Mouse (Mus musculus): ENCODE measurements around the gene Lrrc36. TPM values are rescaled to one million over a fixed set of nuclear protein-coding genes. Genes with fewer than 3 reads are reported as not detected.

Gene Lrrc36
- polyA plus RNA-seq, 1 experiment from 2014 or later = 1.6 TPM

GRCm38 (mm10) chr8:105472983-105473382, 59.6 kb downstream of the Lrrc36 start:
- H3K4me3 ChIP-seq (ENCODE audit: low read length) = no peak overlapping the region
- no peak for ATAC-seq (ENCODE audit: low read depth)
- H3K27me3 ChIP-seq (ENCODE audit: control insufficient read depth, insufficient read depth, low read depth, low read length) = no peaks in the 10 kb centered on the region; the same call in 1 of the 2 replicates
- H3K27ac ChIP-seq (ENCODE audit: low read length) = no peak overlapping the region
- peaks cover 9% of the 10 kb centered on the region for H3K36me3 ChIP-seq (ENCODE audit: control insufficient read depth, insufficient read depth, low read length)
- no peaks in the 10 kb centered on the region for H3K9me3 ChIP-seq (ENCODE audit: control insufficient read depth, low read length)
- H3K4me1 ChIP-seq (replicated peaks; ENCODE audit: control insufficient read depth, insufficient read depth, low read length) = peaks cover 51% of the 10 kb centered on the region
- no peak overlapping the region for H3K4me2 ChIP-seq (ENCODE audit: low read depth, low read length)
- no peak overlapping the region for H3K9ac ChIP-seq (ENCODE audit: low read length)
- 81% methylated on average over 9 of the region's 9 CpGs for WGBS

- peaks cover 9% of the 10 kb centered on the region for H3K36me3 ChIP-seq (ENCODE audit: control insufficient read depth, insufficient read depth, low read length)
- H3K4me1 ChIP-seq (replicated peaks; ENCODE audit: control insufficient read depth, insufficient read depth, low read length) = peaks cover 49% of the 10 kb centered on the region
- 31% methylated on average over 17 of the region's 17 CpGs for WGBS
- H3K9ac ChIP-seq (ENCODE audit: low read length) = peak overlapping the region; percentile 52
- no peaks in the 10 kb centered on the region; the same call in 1 of the 2 replicates for H3K27me3 ChIP-seq (ENCODE audit: control insufficient read depth, insufficient read depth, low read depth, low read length)
- H3K27ac ChIP-seq (ENCODE audit: low read length) = peak overlapping the region; percentile 75
- no peak overlapping the region for H3K4me3 ChIP-seq (ENCODE audit: low read length)
- ATAC-seq (ENCODE audit: low read depth) = peak; percentile 23; the same call in 1 of the 2 replicates
- H3K4me2 ChIP-seq (ENCODE audit: low read depth, low read length) = peak overlapping the region; percentile 17; the same call in 1 of the 2 replicates
- H3K9me3 ChIP-seq (ENCODE audit: control insufficient read depth, low read length) = no peaks in the 10 kb centered on the region
Observed at GRCm38 (mm10) chr8:105473816-105474606, 60.6 kb downstream of the Lrrc36 start.

GRCm38 (mm10) chr8:105474680-105475079, 61.3 kb downstream of the Lrrc36 start:
- peak overlapping the region; percentile 52 for H3K9ac ChIP-seq (ENCODE audit: low read length)
- peaks cover 9% of the 10 kb centered on the region for H3K36me3 ChIP-seq (ENCODE audit: control insufficient read depth, insufficient read depth, low read length)
- no peak for ATAC-seq (ENCODE audit: low read depth)
- no peaks in the 10 kb centered on the region; the same call in 1 of the 2 replicates for H3K27me3 ChIP-seq (ENCODE audit: control insufficient read depth, insufficient read depth, low read depth, low read length)
- peaks cover 43% of the 10 kb centered on the region for H3K4me1 ChIP-seq (replicated peaks; ENCODE audit: control insufficient read depth, insufficient read depth, low read length)
- H3K27ac ChIP-seq (ENCODE audit: low read length) = peak overlapping the region; percentile 75
- WGBS = 25% methylated on average over 5 of the region's 5 CpGs
- 0 out of 2 replicates have a peak overlapping the region, but pooled peaks have one; percentile 17 for H3K4me2 ChIP-seq (ENCODE audit: low read depth, low read length)
- no peaks in the 10 kb centered on the region for H3K9me3 ChIP-seq (ENCODE audit: control insufficient read depth, low read length)
- H3K4me3 ChIP-seq (ENCODE audit: low read length) = no peak overlapping the region

GRCm38 (mm10) chr8:105475254-105475653, 61.9 kb downstream of the Lrrc36 start:
- Histone ChIP-seq H3K27me3 (ENCODE audit: control insufficient read depth, insufficient read depth, low read depth, low read length) (no peaks in the 10 kb centered on the region; the same call in 1 of the 2 replicates), H3K4me3 (ENCODE audit: low read length) (no peak overlapping the region), H3K4me1 (replicated peaks; ENCODE audit: control insufficient read depth, insufficient read depth, low read length) (peaks cover 37% of the 10 kb centered on the region), H3K4me2 (ENCODE audit: low read depth, low read length) (no peak overlapping the region), H3K9me3 (ENCODE audit: control insufficient read depth, low read length) (no peaks in the 10 kb centered on the region), H3K9ac (ENCODE audit: low read length) (peak overlapping the region; percentile 52; the same call in 1 of the 2 replicates), H3K27ac (ENCODE audit: low read length) (peak overlapping the region; percentile 75), H3K36me3 (ENCODE audit: control insufficient read depth, insufficient read depth, low read length) (peaks cover 9% of the 10 kb centered on the region)
- ATAC-seq (ENCODE audit: low read depth) = no peak
- WGBS = 68% methylated on average over 4 of the region's 4 CpGs

GRCm38 (mm10) chr8:105475742-105476141, 62.4 kb downstream of the Lrrc36 start:
- no peak overlapping the region for H3K9ac ChIP-seq (ENCODE audit: low read length)
- ATAC-seq (ENCODE audit: low read depth) = no peak
- no peaks in the 10 kb centered on the region for H3K9me3 ChIP-seq (ENCODE audit: control insufficient read depth, low read length)
- H3K4me1 ChIP-seq (replicated peaks; ENCODE audit: control insufficient read depth, insufficient read depth, low read length) = peaks cover 32% of the 10 kb centered on the region
- no peak overlapping the region for H3K27ac ChIP-seq (ENCODE audit: low read length)
- H3K4me3 ChIP-seq (ENCODE audit: low read length) = no peak overlapping the region
- H3K4me2 ChIP-seq (ENCODE audit: low read depth, low read length) = no peak overlapping the region
- 92% methylated on average over 8 of the region's 8 CpGs for WGBS
- H3K27me3 ChIP-seq (ENCODE audit: control insufficient read depth, insufficient read depth, low read depth, low read length) = no peaks in the 10 kb centered on the region; the same call in 1 of the 2 replicates
- peaks cover 9% of the 10 kb centered on the region for H3K36me3 ChIP-seq (ENCODE audit: control insufficient read depth, insufficient read depth, low read length)

GRCm38 (mm10) chr8:105476161-105476560, 62.8 kb downstream of the Lrrc36 start:
- H3K9ac ChIP-seq (ENCODE audit: low read length) = no peak overlapping the region
- peaks cover 32% of the 10 kb centered on the region for H3K4me1 ChIP-seq (replicated peaks; ENCODE audit: control insufficient read depth, insufficient read depth, low read length)
- WGBS = 94% methylated on average over 7 of the region's 7 CpGs
- ATAC-seq (ENCODE audit: low read depth) = no peak
- H3K27me3 ChIP-seq (ENCODE audit: control insufficient read depth, insufficient read depth, low read depth, low read length) = no peaks in the 10 kb centered on the region; the same call in 1 of the 2 replicates
- H3K9me3 ChIP-seq (ENCODE audit: control insufficient read depth, low read length) = no peaks in the 10 kb centered on the region
- H3K36me3 ChIP-seq (ENCODE audit: control insufficient read depth, insufficient read depth, low read length) = peaks cover 9% of the 10 kb centered on the region
- no peak overlapping the region for H3K4me3 ChIP-seq (ENCODE audit: low read length)
- H3K27ac ChIP-seq (ENCODE audit: low read length) = no peak overlapping the region
- no peak overlapping the region for H3K4me2 ChIP-seq (ENCODE audit: low read depth, low read length)

GRCm38 (mm10) chr8:105476628-105477413, 63.5 kb downstream of the Lrrc36 start:
- no peaks in the 10 kb centered on the region for H3K9me3 ChIP-seq (ENCODE audit: control insufficient read depth, low read length)
- H3K4me2 ChIP-seq (ENCODE audit: low read depth, low read length) = no peak overlapping the region
- peaks cover 31% of the 10 kb centered on the region for H3K4me1 ChIP-seq (replicated peaks; ENCODE audit: control insufficient read depth, insufficient read depth, low read length)
- H3K9ac ChIP-seq (ENCODE audit: low read length) = no peak overlapping the region
- peak; percentile 11; the same call in 1 of the 2 replicates for ATAC-seq (ENCODE audit: low read depth)
- H3K4me3 ChIP-seq (ENCODE audit: low read length) = no peak overlapping the region
- H3K27ac ChIP-seq (ENCODE audit: low read length) = no peak overlapping the region
- WGBS = 42% methylated on average over 25 of the region's 25 CpGs
- H3K27me3 ChIP-seq (ENCODE audit: control insufficient read depth, insufficient read depth, low read depth, low read length) = no peaks in the 10 kb centered on the region; the same call in 1 of the 2 replicates
- H3K36me3 ChIP-seq (ENCODE audit: control insufficient read depth, insufficient read depth, low read length) = peaks cover 9% of the 10 kb centered on the region

- ATAC-seq (ENCODE audit: low read depth) = no peak
- peaks cover 29% of the 10 kb centered on the region for H3K4me1 ChIP-seq (replicated peaks; ENCODE audit: control insufficient read depth, insufficient read depth, low read length)
- WGBS = 69% methylated on average over 3 of the region's 3 CpGs
- peaks cover 6% of the 10 kb centered on the region for H3K36me3 ChIP-seq (ENCODE audit: control insufficient read depth, insufficient read depth, low read length)
- H3K9me3 ChIP-seq (ENCODE audit: control insufficient read depth, low read length) = no peaks in the 10 kb centered on the region
- H3K9ac ChIP-seq (ENCODE audit: low read length) = no peak overlapping the region
- H3K27ac ChIP-seq (ENCODE audit: low read length) = no peak overlapping the region
- no peak overlapping the region for H3K4me3 ChIP-seq (ENCODE audit: low read length)
- no peak overlapping the region for H3K4me2 ChIP-seq (ENCODE audit: low read depth, low read length)
- H3K27me3 ChIP-seq (ENCODE audit: control insufficient read depth, insufficient read depth, low read depth, low read length) = no peaks in the 10 kb centered on the region
Observed at GRCm38 (mm10) chr8:105477792-105478191, 64.4 kb downstream of the Lrrc36 start.

GRCm38 (mm10) chr8:105481013-105481412, 67.6 kb downstream of the Lrrc36 start:
- Histone ChIP-seq H3K36me3 (ENCODE audit: control insufficient read depth, insufficient read depth, low read length) (no peaks in the 10 kb centered on the region; the same call in 1 of the 2 replicates), H3K4me1 (replicated peaks; ENCODE audit: control insufficient read depth, insufficient read depth, low read length) (peaks cover 5% of the 10 kb centered on the region; the same call in 1 of the 2 replicates), H3K27ac (ENCODE audit: low read length) (no peak overlapping the region; the same call in 1 of the 2 replicates), H3K27me3 (ENCODE audit: control insufficient read depth, insufficient read depth, low read depth, low read length) (no peaks in the 10 kb centered on the region), H3K9me3 (ENCODE audit: control insufficient read depth, low read length) (no peaks in the 10 kb centered on the region), H3K4me3 (ENCODE audit: low read length) (no peak overlapping the region), H3K4me2 (ENCODE audit: low read depth, low read length) (no peak overlapping the region), H3K9ac (ENCODE audit: low read length) (no peak overlapping the region)
- 18% methylated on average over 2 of the region's 2 CpGs for WGBS
- no peak for ATAC-seq (ENCODE audit: low read depth)

Measured in lung, embryonic 16.5 days (tissue).